In the genomic region with DNA sequence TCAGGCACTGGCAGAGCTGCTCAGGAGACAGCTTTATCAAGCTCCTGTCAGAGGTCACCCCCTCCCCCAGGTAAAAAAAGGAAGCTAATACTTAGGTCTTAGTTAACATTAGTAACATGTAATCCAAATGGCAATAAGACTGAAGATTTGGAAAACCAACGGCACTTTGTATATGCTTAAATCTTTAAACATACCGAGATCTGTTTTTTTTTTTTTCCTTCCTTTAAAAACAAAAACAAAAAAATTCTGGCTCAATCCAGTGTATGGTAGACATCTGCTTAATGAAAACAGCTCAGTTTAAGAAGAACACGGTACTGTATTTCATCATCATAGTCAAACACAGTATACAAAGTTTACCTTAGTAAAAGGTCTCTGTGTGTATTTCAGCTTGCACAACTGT, we compare ENCODE assay signal across 8 mouse cellular contexts. TPM values are rescaled to one million over a fixed set of nuclear protein-coding genes. Genes with fewer than 3 reads are reported as not detected.
DNase-seq lines count a peak whose midpoint lies in the region; ATAC-seq and TF ChIP-seq lines count a peak whose summit lies in the region.

A gene (plus strand): TSS at position 301 of the 400 bp plus-strand sequence.

- peak within 1 kb of the TSS; percentile 87 for H3K27ac ChIP-seq in lung, embryonic 14.5 days (ENCODE audit: low read depth)
- peak within 1 kb of the TSS; percentile 55 for H3K27ac ChIP-seq in embryonic facial prominence, embryonic 14.5 days (replicated peaks; ENCODE audit: low read depth, low read length)
- no peak within 1 kb of the TSS for H3K27ac ChIP-seq in hindbrain, embryonic 14.5 days
- H3K27ac ChIP-seq in liver, postnatal 0 days (ENCODE audit: low read depth), result peak within 1 kb of the TSS; percentile 39; the same call in 1 of the 2 replicates

- peak within 1 kb of the TSS; percentile 83 for H3K4me2 ChIP-seq in lung, embryonic 14.5 days
- H3K4me2 ChIP-seq in embryonic facial prominence, embryonic 14.5 days (ENCODE audit: low read depth, low read length), result peak within 1 kb of the TSS; percentile 89
- peak within 1 kb of the TSS; percentile 80 for H3K4me2 ChIP-seq in hindbrain, embryonic 14.5 days (replicated peaks)
- peak within 1 kb of the TSS; percentile 95 for H3K4me2 ChIP-seq in liver, postnatal 0 days (ENCODE audit: low read depth, low read length)

- H3K27me3 ChIP-seq in lung, embryonic 14.5 days (ENCODE audit: insufficient read depth, low read length), result no peaks in the 10 kb centered on the region
- peaks cover 4% of the 10 kb centered on the region for H3K27me3 ChIP-seq in embryonic facial prominence, embryonic 14.5 days (replicated peaks; ENCODE audit: control insufficient read depth, insufficient read depth, low read length)
- peaks cover 13% of the 10 kb centered on the region; the same call in 1 of the 2 replicates for H3K27me3 ChIP-seq in hindbrain, embryonic 14.5 days (ENCODE audit: control insufficient read depth, insufficient read depth, low read length)
- peaks cover 6% of the 10 kb centered on the region; the same call in 1 of the 2 replicates for H3K27me3 ChIP-seq in liver, postnatal 0 days (ENCODE audit: insufficient read depth, low read length)

- no peaks in the 10 kb centered on the region for H3K36me3 ChIP-seq in lung, embryonic 14.5 days (ENCODE audit: insufficient read depth)
- no peaks in the 10 kb centered on the region for H3K36me3 ChIP-seq in embryonic facial prominence, embryonic 14.5 days (ENCODE audit: control insufficient read depth, insufficient read depth, low read length)
- no peaks in the 10 kb centered on the region for H3K36me3 ChIP-seq in hindbrain, embryonic 14.5 days (replicated peaks; ENCODE audit: control insufficient read depth, insufficient read depth)
- H3K36me3 ChIP-seq in liver, postnatal 0 days (replicated peaks; ENCODE audit: insufficient read depth, low read length), result no peaks in the 10 kb centered on the region

- H3K9me3 ChIP-seq in lung, embryonic 14.5 days (ENCODE audit: low read depth, low read length), result no peaks in the 10 kb centered on the region
- no peaks in the 10 kb centered on the region for H3K9me3 ChIP-seq in embryonic facial prominence, embryonic 14.5 days (ENCODE audit: control insufficient read depth, low read length)
- no peaks in the 10 kb centered on the region for H3K9me3 ChIP-seq in hindbrain, embryonic 14.5 days (ENCODE audit: control insufficient read depth, low read length)
- no peaks in the 10 kb centered on the region for H3K9me3 ChIP-seq in liver, postnatal 0 days (ENCODE audit: low read length)

- H3K4me3 ChIP-seq in lung, embryonic 14.5 days (ENCODE audit: low read depth, low read length), result peak within 1 kb of the TSS; percentile 57
- H3K4me3 ChIP-seq in embryonic facial prominence, embryonic 14.5 days (ENCODE audit: low read depth, low read length), result peak within 1 kb of the TSS; percentile 69
- peak within 1 kb of the TSS; percentile 59 for H3K4me3 ChIP-seq in hindbrain, embryonic 14.5 days (replicated peaks; ENCODE audit: low read length)
- peak within 1 kb of the TSS; percentile 61 for H3K4me3 ChIP-seq in liver, postnatal 0 days (ENCODE audit: low read depth, low read length)

- peak within 1 kb of the TSS; percentile 71 for H3K9ac ChIP-seq in lung, embryonic 14.5 days
- H3K9ac ChIP-seq in embryonic facial prominence, embryonic 14.5 days (ENCODE audit: low read depth, low read length), result peak within 1 kb of the TSS; percentile 71
- peak within 1 kb of the TSS; percentile 69 for H3K9ac ChIP-seq in hindbrain, embryonic 14.5 days
- peak within 1 kb of the TSS; percentile 63 for H3K9ac ChIP-seq in liver, postnatal 0 days (replicated peaks)

- no peak for DNase-seq in lung, embryonic 14.5 days
- no peak for DNase-seq in lung, postnatal 10 days
- DNase-seq in embryonic facial prominence, embryonic 14.5 days (ENCODE audit: low spot score), result no peak
- DNase-seq in hindbrain, embryonic 14.5 days (ENCODE audit: low spot score), result no peak
- no peak for DNase-seq in liver, postnatal 0 days
- DNase-seq in cerebellum, adult 9-10 months, result no peak
- no peak for DNase-seq in gastrocnemius, adult 8-10 months (ENCODE audit: low spot score in 2 of 2)
- no peak for DNase-seq in urinary bladder, adult 18-20 months (ENCODE audit: low spot score in 2 of 2)

- whole genome bisulfite sequencing in lung, embryonic 14.5 days, result 34% methylated on average over 3 of the region's 3 CpGs
- WGBS in embryonic facial prominence, embryonic 14.5 days, result 46% methylated on average over 3 of the region's 3 CpGs
- WGBS in hindbrain, embryonic 14.5 days, result 66% methylated on average over 3 of the region's 3 CpGs
- 35% methylated on average over 3 of the region's 3 CpGs for whole genome bisulfite sequencing in liver, postnatal 0 days (ENCODE audit: insufficient replicate concordance)

- TF ChIP-seq EP300 in liver, postnatal 0 days (IDR thresholded peaks at IDR 0.05; ENCODE audit: low read depth), result no peak

- no peak for TF ChIP-seq CTCF in lung, embryonic 14.5 days (IDR thresholded peaks at IDR 0.05; ENCODE audit: low read depth)
- TF ChIP-seq CTCF in liver, postnatal 0 days (IDR thresholded peaks at IDR 0.05; ENCODE audit: low read depth), result no peak

- no peak for ATAC-seq in lung, embryonic 14.5 days (ENCODE audit: insufficient read depth)
- no peak for ATAC-seq in embryonic facial prominence, embryonic 14.5 days (ENCODE audit: low read depth)
- ATAC-seq in hindbrain, embryonic 14.5 days (ENCODE audit: low FRiP score), result no peak
- no peak for ATAC-seq in liver, postnatal 0 days

- no peaks in the 10 kb centered on the region for H3K4me1 ChIP-seq in lung, embryonic 14.5 days (ENCODE audit: insufficient read depth)
- H3K4me1 ChIP-seq in embryonic facial prominence, embryonic 14.5 days (ENCODE audit: control insufficient read depth, insufficient read depth, low read length), result peaks cover 3% of the 10 kb centered on the region; the same call in 1 of the 2 replicates
- H3K4me1 ChIP-seq in hindbrain, embryonic 14.5 days (replicated peaks; ENCODE audit: control insufficient read depth, insufficient read depth, low read length), result peaks cover 7% of the 10 kb centered on the region; the same call in 1 of the 2 replicates
- peaks cover 10% of the 10 kb centered on the region; the same call in 1 of the 2 replicates for H3K4me1 ChIP-seq in liver, postnatal 0 days (ENCODE audit: insufficient read depth)

RNA-seq across cellular contexts. Expression of the gene that starts here (rescaled TPM):
- 8.8 and 9.8 TPM in 2 replicates for polyA plus RNA-seq in lung, embryonic 14.5 days (2014; fragmentation: Nextera tagmentation; extraction: Ambion mirVana)
- polyA plus RNA-seq in embryonic facial prominence, embryonic 14.5 days (2014; fragmentation: Nextera tagmentation; extraction: Ambion mirVana), result 1.2 and 1.8 TPM in 2 replicates
- 5.6 and 5.9 TPM in 2 replicates for polyA plus RNA-seq in hindbrain, embryonic 14.5 days (2014; fragmentation: Nextera tagmentation; extraction: Ambion mirVana)
- 0.11 and 0.24 TPM in 2 replicates for polyA plus RNA-seq in liver, postnatal 0 days (2015; fragmentation: Nextera tagmentation; extraction: Ambion mirVana)
- 1 to 10 TPM in 1 of 4 experiments, under 1 TPM in 3; 0.27 to 1.1 (median 0.55) TPM for total RNA-seq in gastrocnemius, adult 8-10 months (2022)
